Comparison of ENCODE assay signal across 23 mouse cellular contexts in the genomic region with DNA sequence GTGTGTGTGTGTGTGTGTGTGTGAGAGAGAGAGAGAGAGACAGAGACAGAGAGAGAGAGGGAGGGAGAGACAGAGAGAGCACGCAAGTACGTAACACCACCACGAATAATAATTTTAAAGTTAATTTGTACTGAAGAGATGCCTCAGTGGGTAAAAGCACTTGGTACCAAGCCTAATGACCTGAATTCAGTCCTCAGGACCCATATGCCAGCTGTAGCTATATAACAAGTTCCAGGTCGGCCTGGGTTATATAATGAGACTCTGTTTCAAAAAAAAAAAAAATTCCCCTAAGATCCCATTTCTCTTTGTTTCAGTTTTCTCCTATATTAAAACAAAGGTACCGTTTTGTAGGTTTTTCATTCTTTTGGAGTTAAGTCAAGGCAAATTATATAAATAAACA.
"Had no signal": no experiment of that assay in that cellular context is flagged by ENCODE, and none has a peak within 500 bp of the region (broad histone marks: within the 10 kb centered on the region; RNA-seq: fewer than 3 reads in every experiment).

No protein-coding gene starts in this region.

- H3K27ac ChIP-seq: gastrocnemius, adult 2 months; heart, adult 2 months; heart, embryonic 13.5 days; heart, embryonic 15.5 days; hindbrain, embryonic 10.5 days; hindbrain, embryonic 12.5 days; hindbrain, embryonic 14.5 days; intestine, embryonic 15.5 days; layer of hippocampus, adult 2 months; left cerebral cortex, adult 2 months; limb, embryonic 10.5 days; liver, embryonic 13.5 days; liver, embryonic 15.5 days had no signal

- DNase-seq: gastrocnemius, adult 2 months; gastrocnemius, postnatal 10 days; gastrocnemius, postnatal 25 days; heart, adult 2 months; heart, postnatal 14 days; heart, postnatal 4 days; kidney, adult 18-20 months; kidney, postnatal 10 days; kidney, postnatal 25 days; liver; liver, embryonic 13.5 days; liver, postnatal 0 days had no signal

- H3K4me3 ChIP-seq: gastrocnemius, adult 2 months; heart, adult 2 months; heart, embryonic 13.5 days; heart, embryonic 15.5 days; hindbrain, embryonic 10.5 days; hindbrain, embryonic 12.5 days; intestine, embryonic 15.5 days; layer of hippocampus, adult 2 months; left cerebral cortex, adult 2 months; limb, embryonic 10.5 days; limb, embryonic 12.5 days; liver, embryonic 13.5 days; liver, embryonic 15.5 days had no signal

- H3K4me1 ChIP-seq: hindbrain, embryonic 10.5 days; hindbrain, embryonic 12.5 days; intestine, embryonic 15.5 days; limb, embryonic 10.5 days had no signal
